Comparison of ENCODE assay signal across 14 mouse cellular contexts in the genomic region with DNA sequence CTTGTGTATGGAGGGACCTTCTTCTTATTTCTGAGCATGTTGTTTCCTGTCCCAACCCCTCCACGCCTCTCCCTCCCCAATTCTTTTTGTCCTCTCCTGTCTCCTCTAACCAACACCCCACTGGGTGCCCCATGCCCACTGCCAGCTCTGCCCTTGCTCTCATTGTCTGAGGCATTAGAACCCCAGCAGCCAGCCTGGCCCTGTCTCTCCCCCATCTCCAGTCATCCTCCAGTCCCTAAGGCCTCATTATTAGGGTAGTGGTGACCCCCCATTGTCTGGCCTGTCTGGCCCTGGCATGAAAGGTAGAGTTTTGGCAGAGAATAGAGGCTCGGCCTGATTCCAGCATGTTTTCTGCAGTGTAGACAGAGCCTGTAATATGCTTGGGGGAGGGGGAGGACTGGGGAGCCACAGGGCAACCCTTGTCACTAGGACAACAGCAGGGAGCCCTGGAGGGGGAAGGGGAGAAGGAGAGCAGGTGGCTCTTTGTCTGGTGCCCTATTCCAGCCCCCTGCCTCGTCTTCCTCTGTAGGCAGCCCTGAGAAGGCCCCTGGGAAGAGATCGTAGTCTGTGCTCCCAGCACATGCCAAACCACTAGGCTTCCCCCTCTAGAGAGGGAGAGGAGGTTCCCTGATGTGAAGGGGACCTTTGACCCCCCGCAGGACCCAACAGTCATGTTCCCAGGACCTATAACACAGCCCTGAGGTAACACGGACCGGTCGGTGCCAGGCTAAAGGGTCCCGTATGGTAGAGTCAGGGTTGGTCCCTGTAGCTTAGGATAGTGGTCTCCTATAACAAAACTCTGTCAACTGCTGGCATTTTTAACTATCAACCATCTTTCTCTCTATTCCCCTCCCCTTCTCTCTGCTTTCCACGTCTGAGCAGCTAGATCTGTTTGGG. TPM values are rescaled to one million over a fixed set of nuclear protein-coding genes. Genes with fewer than 3 reads are reported as not detected.
DNase-seq lines count a peak whose midpoint lies in the region; ATAC-seq lines count a peak whose summit lies in the region.
"Had no signal": no experiment of that assay in that cellular context is flagged by ENCODE, and none has a peak within 500 bp of the region (broad histone marks: within the 10 kb centered on the region; RNA-seq: fewer than 3 reads in every experiment).

No protein-coding gene starts in this region.

- H3K4me1 ChIP-seq in forebrain, embryonic 12.5 days, result peaks cover 73% of the 10 kb centered on the region
- peaks cover 25% of the 10 kb centered on the region for H3K4me1 ChIP-seq in neural tube, embryonic 15.5 days
- H3K4me1 ChIP-seq: heart, embryonic 15.5 days had no signal

- no peak overlapping the region for H3K4me3 ChIP-seq in forebrain, embryonic 12.5 days (replicated peaks)
- no peak overlapping the region for H3K4me3 ChIP-seq in neural tube, embryonic 15.5 days (replicated peaks)
- H3K4me3 ChIP-seq: heart, embryonic 15.5 days; megakaryocyte, embryonic 14.5 days had no signal

- H3K36me3 ChIP-seq in forebrain, embryonic 12.5 days (replicated peaks), result no peaks in the 10 kb centered on the region
- H3K36me3 ChIP-seq in neural tube, embryonic 15.5 days, result no peaks in the 10 kb centered on the region
- H3K36me3 ChIP-seq: heart, embryonic 15.5 days had no signal

- H3K4me2 ChIP-seq in forebrain, embryonic 12.5 days, result peak overlapping the region; percentile 4; the same call in 1 of the 2 replicates
- no peak overlapping the region for H3K4me2 ChIP-seq in neural tube, embryonic 15.5 days
- H3K4me2 ChIP-seq: heart, embryonic 15.5 days had no signal

- H3K9ac ChIP-seq in forebrain, embryonic 12.5 days, result 0 out of 2 replicates have a peak overlapping the region, but pooled peaks have one; percentile 25
- H3K9ac ChIP-seq in neural tube, embryonic 15.5 days (replicated peaks), result no peak overlapping the region
- H3K9ac ChIP-seq: heart, embryonic 15.5 days; liver, embryonic 14.5 days had no signal

- intact Hi-C loops in left cerebral cortex, postnatal 14 days (cut with DNase I), result no loop called here

- peak overlapping the region; percentile 84 for H3K27ac ChIP-seq in forebrain, embryonic 12.5 days
- H3K27ac ChIP-seq in neural tube, embryonic 15.5 days (replicated peaks), result peak overlapping the region; percentile 48; the same call in 1 of the 2 replicates
- H3K27ac ChIP-seq: heart, embryonic 15.5 days; liver, embryonic 14.5 days had no signal

- no peaks in the 10 kb centered on the region for H3K9me3 ChIP-seq in forebrain, embryonic 12.5 days
- no peaks in the 10 kb centered on the region for H3K9me3 ChIP-seq in neural tube, embryonic 15.5 days (replicated peaks)
- H3K9me3 ChIP-seq: heart, embryonic 15.5 days had no signal

- peak; percentile 41 to 51 for DNase-seq in layer of hippocampus, postnatal 10 days (ENCODE audit: low spot score in 2 of 2)
- DNase-seq in layer of hippocampus, adult 18-20 months (ENCODE audit: low spot score in 2 of 2), result no peak
- peak; percentile 66 for DNase-seq in mesoderm, embryonic 11.5 days (ENCODE audit: low read depth, low spot score)
- no peak for DNase-seq in left cerebral cortex, postnatal 14 days (ENCODE audit: low spot score in 2 of 2)
- DNase-seq in right cerebral cortex, postnatal 14 days, result no peak
- DNase-seq: adrenal gland, postnatal 36 days; gastrocnemius, postnatal 10 days; kidney, adult 8-10 months had no signal

- no peaks in the 10 kb centered on the region for H3K27me3 ChIP-seq in forebrain, embryonic 12.5 days
- no peaks in the 10 kb centered on the region for H3K27me3 ChIP-seq in neural tube, embryonic 15.5 days (replicated peaks)

- ATAC-seq in forebrain, embryonic 12.5 days (ENCODE audit: low FRiP score), result peak; percentile 82
- ATAC-seq in neural tube, embryonic 15.5 days (ENCODE audit: low FRiP score), result peak; percentile 66
- no peak for ATAC-seq in CD4-positive, CD25-positive, alpha-beta regulatory T cell, adult 4 months

- WGBS in forebrain, embryonic 12.5 days, result 40% methylated on average over 10 of the region's 10 CpGs
- 23% methylated on average over 10 of the region's 10 CpGs for WGBS in neural tube, embryonic 15.5 days

RNA-seq across cellular contexts. Expression of gene Rhbdl3, which starts 15.3 kb away (rescaled TPM):
- total RNA-seq in layer of hippocampus, postnatal 10 days (2021), result 10 to 100 TPM; 18.9 to 19.6 TPM
- 10 to 100 TPM; 29.7 to 29.8 TPM for total RNA-seq in layer of hippocampus, adult 18-20 months (2021)
- polyA plus RNA-seq in forebrain, embryonic 12.5 days (2016; fragmentation: Nextera tagmentation; extraction: Ambion mirVana), result 20.8 and 21.3 TPM in 2 replicates
- 4.2 and 6.9 TPM in 2 replicates for polyA plus RNA-seq in neural tube, embryonic 15.5 days (2015; fragmentation: Nextera tagmentation; extraction: Ambion mirVana)
- 10 to 100 TPM; 30.3 to 31.9 TPM for total RNA-seq in left cerebral cortex, postnatal 14 days (2021)
- polyA plus RNA-seq in CD4-positive, CD25-positive, alpha-beta regulatory T cell, adult 4 months (2017; shearing (Covaris generic)), result 1 to 10 TPM in 1 of 2 experiments, under 1 TPM in 1; 0.82 to 1.6 TPM

Comparison
In these comparisons a context has a peak if more than half of its experiments do, and no peak if none do; other contexts are left out.
1. DNase-seq: peak in layer of hippocampus, postnatal 10 days (2 of 2) and mesoderm, embryonic 11.5 days (single experiment); none in layer of hippocampus, adult 18-20 months (0 of 2), left cerebral cortex, postnatal 14 days (0 of 2) and right cerebral cortex, postnatal 14 days (single experiment).